Mouse (Mus musculus) embryo, embryonic 10 days (tissue): ENCODE measurements around the gene Gpbp1.
A peak's percentile ranks its signal among the peaks of the same experiment; 100 is the strongest.

Source experiments
- DNase-seq: peaks from one replicate; pipeline ENCODE4 v3.0.0-alpha.2; 2015; ENCODE audit warnings: low spot score

Gene Gpbp1

DNA sequence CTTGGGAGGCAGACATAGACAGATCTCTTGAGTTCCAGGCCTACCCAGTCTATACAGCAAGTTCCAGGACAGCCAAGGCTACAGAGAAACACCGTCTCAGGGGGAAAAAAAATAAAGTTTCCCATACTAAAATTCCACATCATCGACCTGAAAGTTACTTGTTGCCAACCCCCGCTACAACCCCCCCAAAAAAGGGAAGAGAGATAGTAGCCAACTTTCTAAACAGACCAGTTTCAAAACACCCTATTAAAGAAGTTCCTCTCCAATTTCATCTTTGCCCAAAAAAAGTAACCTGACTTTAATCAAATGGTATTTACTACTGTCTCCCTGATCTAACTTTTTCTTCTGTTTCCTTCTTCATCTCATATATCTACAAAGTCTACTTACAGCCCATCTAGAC, 22.6 kb downstream of the Gpbp1 start:
- no peak for DNase-seq

DNA sequence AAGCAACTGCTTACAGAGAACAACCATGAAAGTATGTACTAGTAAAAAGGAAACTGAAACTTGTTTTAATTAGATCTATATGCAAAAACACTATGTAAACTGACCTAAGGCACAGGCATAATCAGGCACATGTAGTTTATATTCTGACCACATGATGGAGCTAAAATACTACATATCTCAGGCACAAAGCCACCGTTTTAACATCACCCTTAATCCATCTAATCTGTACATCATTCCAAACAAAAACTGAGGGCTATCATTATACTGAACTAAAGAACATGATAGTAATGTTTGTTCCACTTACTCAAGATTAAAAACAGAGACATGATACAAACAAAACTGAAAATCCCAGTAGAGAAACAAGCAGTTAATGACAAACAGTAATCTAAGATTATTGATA, 28.5 kb downstream of the Gpbp1 start:
- DNase-seq: peak; percentile 64

DNA sequence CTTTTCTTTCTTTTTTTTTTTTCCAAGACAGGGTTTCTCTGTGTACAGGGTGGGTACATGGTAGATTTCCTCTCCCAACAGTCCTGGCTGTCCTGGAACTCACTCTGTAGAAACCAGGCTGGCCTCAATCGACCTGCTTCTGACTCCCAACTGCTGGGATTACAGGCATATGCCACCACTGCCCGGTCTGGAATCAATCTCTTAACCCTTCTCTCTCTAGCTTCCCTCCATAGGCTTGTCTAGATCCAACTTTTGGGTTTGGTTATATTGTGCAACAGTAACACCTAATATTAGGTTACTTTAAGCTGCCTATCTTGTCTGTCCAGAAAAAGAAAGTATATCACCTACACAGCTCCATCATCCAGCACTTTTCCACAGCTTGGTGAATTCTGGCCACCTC, 33.1 kb downstream of the Gpbp1 start:
- DNase-seq: no peak

DNA sequence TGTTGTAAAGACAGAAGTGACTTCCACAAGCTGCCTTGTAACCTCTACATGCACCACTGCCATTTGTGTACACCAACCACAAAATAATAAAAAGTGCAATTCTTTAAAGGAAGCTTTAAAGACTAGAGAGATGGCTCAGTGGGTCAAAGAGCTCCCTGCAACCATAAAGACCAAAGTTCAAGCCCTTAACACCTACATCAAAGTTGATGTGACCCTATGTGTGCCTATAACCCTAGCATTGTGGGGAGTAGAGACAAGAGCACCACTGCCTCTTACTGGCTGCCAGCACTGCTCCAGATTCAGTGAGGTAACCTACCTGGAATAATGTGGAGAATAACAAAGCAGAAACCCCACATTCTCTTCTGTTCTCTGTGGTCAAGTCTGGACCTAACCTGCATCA, 45.6 kb downstream of the Gpbp1 start:
- DNase-seq: no peak

DNA sequence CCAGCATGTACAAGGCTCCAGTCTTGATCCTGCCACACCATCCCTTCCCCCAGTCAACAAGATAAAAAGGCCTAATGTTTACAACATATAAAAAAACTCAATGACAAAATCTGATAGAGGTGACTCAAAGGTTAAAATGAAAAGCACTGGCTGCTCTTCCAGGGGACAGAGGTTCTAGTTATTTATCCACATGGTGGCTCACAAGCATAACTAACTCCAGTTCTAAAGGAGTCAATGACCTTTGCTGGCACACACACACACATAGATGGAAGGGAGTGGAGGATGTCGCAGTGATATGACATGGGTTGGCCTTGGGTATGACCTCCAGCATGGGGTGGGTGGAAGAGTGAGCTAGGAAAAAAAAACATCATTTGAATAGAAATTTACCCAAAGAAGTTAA, 58.7 kb downstream of the Gpbp1 start:
- no peak for DNase-seq

DNA sequence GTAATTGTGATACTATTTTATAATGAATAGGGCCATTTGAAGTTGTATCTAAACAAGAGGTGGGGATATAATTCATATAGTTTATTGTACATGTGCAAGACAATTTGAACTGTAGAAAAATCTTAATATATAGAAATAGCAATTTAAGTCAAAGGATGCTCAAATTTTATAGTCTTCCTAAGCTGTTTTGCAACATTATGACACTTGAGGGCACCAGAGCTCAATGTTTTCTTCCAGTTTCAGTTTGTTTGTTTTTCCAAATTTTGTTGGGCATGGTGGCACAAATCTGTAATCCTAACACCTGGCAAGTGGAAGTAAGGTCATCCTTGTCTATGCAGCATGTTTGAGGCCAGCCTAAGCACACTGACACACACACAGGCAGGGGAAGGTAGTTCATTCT, 68.6 kb downstream of the Gpbp1 start:
- DNase-seq: no peak

DNA sequence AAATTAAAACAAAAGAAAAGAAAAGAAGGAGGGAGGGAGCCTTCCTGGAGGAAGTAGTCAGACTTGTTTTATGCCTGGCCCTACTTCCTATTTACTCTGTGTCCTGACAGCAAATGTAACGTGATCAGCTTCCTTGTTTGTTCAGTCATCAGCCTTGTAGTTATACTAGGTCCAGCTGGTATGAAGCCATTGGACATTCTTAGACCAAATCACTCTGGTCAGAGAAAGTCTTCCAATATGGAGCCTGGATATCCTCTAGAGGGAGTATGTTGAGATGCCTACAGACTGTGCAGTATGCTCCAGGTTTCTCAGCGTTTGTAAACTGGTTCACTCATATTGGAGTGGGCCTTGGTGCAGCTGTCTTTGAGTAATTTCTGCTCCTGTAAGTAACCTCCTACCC, 71.8 kb downstream of the Gpbp1 start:
- DNase-seq: no peak

DNA sequence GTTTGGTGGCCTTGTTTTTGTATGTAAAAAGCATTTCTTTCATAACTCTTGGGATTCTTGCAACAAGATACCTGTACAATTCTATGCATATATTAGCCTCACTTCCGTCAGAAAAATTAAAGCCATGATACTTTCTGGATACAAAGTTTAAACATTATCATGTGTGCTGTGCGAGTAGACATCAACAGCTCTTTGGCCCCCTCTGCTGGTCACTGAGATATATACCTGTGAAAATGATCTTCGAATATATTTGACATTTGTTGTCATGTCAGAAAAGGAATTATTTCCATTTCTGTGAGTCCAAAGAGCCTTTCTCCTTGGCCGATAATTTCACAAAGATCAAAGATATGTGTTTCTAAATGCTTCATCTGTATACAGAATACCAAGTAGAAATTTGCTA, 76.8 kb downstream of the Gpbp1 start:
- DNase-seq: peak; percentile 69

DNA sequence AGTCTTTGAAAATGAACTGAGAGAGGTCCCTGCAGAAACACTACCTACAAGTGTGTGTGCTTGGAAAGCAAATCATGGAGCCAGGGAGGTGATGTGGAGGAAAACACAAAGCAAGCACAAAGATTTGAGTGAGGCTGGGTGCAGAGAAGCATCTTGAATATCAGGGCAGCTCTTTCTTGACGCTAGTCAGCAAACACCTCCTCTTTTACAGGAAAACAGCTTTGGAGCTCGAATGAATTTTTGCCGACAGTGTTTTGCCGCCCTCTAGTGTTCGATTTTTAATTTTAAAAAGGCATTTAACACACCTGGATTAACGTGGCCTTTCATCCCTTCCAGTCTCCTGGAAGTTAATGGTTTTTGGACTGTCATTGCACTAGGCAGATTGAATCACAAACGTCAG, 79.1 kb downstream of the Gpbp1 start:
- DNase-seq: peak; percentile 53

DNA sequence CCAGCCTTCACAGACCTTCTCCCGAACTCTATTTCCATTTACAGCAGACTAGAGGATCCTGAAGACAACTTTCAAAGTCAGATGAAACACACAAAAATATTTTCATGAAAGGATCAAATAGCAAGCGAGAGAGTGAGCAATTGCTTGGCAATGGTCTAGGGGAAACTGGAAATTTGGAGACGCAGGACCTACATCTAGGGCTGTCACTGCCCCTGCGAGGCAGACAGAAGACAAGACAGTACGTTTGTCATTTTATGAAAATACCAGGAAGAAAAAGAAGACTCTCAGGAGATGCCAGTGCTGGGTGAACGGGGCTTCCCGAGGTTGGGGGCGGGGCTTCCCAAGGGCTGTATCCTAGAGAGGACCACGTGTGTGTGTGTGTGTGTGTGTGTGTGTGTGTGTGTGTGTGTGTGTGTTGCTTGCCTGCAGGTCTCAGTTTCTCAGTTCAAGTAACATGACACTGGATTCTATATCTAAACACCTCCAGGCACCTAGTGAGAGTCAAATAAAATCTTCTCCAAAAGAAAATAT, 83.0 kb downstream of the Gpbp1 start:
- DNase-seq: no peak

DNA sequence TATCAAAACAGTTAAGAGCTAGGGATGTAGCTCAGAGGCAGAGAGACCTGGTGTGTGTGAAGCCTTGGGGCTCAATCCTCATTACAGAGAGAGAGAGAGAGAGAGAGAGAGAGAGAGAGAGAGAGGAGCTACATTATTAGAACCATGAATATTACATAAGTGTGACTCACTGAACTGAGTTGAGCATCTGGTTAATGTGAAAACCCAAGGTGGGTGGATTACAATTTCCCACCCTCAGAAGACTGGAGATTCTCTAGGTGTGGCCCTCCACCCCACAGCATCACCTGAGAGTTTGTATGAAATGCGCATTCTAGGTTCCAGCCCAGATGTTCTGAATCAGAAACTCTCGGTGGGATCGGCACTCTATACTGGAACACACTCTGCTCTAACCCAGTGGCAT, 84.0 kb downstream of the Gpbp1 start:
- no peak for DNase-seq

DNA sequence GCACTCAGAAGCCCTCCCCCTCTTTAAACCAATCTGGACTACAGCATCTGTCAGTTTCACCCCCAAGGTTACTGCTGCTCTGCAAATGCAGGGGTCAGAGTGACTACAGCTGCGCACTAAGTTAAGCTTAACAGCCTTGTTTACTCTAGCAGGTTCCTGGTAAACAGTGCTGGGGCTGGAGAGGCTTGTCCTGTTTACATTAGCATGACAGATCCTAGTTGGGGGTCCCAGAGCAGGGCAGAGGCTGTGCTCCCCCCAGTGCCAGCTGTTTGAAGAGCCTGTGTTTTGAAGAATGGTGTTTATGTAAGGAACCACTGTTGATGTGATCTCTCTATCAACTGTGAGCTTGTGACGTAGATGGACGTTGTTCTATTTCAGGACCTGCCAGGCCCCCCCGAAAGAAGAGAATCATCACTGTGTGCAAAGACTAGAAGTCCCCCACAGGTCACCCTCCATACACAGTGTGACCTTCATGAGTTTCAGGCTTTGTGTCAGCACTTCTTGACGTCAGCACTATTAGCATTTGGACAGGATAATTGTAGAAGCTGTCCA, 92.2 kb downstream of the Gpbp1 start:
- DNase-seq: peak; percentile 32

DNA sequence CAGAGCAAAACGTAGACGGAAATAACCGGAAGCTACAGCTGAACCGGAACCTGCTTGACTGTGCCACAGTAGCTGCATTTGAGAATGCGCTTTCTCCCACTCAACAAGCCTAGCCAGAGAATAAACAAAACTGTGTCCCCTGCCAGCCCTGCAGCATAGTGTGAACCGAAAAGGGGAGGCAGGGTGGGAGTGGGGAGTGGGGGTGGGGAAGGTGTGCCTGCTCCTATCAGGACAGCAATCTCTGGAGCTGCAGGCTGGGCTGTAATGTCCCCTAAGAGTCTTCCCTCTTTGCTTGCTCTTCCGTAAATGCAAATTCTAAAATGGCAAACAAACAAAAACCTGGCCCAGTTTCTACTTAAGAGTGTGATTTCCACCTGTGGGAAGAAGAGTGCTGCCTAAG, 92.8 kb downstream of the Gpbp1 start:
- DNase-seq: no peak

DNA sequence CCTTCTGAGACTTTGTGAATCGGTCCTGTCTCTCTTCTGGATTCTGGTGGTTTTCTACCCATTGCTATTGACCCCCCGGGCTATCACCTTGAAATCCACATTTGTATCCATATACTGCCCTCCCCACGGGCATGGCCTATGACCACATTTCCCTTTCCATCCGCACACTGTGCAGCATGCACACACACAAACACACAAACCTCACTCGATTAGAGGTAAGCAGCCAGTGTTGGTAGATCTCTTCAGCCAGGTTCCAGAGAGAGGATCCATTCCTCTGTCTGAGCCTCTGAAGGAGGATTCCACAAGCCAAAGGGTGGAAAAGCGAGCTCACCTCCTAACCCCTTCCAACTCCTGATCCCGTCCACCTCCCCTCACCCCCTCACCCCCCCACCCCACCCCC, 94.4 kb downstream of the Gpbp1 start:
- DNase-seq: no peak

DNA sequence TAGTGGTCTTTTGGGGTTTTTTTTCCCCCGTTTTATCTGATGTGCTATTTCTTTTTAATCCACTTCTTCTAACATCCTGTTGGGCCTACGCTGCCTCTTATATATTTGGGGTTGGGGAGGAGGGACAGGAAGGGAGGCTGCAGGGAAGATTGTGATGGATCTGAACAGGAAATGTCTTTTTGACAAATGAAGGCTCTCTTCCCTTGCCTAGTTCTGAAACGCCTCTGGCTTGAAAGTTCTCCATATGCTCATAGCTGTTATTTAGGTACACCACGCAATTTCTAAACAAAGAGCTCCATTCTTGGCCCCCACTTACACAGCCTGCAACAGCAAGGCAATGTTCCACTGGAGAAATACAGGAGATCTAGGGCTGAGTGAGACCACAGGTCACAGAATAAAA, 95.0 kb downstream of the Gpbp1 start:
- no peak for DNase-seq

DNA sequence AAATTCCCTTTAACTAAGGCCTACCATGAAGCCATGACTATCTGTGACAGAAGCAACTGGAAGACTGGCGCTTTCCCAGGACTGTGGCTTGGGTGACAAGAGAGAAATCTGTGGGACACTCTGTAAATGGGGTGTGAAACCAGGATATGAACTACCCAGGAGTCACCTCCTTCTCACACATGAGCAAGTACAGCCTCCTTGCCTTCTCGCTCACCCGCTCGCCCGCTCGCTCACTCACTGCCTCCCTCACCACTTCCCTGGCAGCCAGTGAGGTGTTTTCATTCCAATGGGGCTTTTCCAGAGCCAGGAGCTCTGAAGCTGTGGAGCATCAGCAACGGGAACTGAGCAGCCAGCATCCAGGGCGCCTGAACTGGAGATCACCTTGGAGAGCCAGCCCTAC, 95.6 kb downstream of the Gpbp1 start:
- DNase-seq: no peak

DNA sequence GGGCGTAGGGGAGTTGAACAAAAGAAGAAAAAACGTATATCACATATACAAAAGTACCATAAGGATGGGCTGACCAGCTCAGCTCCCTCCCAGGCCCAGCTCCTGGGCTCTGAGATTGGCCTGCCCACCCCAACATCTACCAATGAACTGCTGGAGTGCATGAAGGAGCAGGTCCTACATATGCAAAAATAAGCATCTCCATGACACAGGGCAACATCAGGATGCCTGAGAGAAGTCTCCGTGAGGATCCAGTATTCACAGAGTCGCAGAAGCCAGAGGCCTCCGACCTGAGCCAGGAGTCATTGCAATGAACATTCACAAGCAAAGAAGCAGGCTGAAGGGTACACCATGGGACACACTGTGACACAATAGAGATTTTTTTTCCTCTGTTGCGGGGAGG, 96.5 kb downstream of the Gpbp1 start:
- no peak for DNase-seq

DNA sequence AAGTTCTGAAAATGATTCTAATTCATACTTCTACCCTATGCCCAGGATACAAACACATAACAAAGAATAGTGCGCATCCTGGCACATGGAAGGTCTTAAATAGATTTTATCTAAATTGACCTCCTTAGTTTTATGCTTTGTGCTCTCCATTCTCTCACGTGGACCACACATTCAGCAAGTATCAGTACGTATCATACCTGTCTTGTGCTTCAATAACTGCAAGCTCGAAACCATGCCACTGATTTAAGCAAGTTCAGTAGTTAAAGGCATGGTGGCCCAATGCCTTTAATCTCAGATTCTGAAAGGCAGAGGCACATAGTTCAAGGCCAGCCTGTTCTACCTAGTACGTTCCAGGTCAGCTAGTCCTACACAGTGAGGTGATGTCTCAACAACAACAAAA, 98.5 kb downstream of the Gpbp1 start:
- no peak for DNase-seq

DNA sequence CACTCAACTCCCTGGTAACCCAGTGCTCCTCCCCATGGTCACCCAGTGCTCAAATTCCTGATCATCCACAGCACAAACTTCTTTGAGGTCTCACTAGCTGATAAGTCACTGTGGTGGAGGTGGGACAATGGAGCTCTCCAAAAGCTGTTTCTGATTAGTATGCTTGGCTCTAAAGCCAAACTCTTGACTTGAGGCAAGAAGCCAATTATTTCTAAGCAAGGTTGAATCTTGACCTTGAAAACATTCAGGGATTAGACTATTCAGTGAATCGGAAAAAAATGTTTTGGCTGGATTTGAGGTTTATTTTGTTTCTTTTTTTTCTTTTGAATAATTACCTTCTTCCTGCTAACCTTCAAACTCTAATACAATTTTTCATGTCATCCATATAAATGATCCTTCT, 98.9 kb downstream of the Gpbp1 start:
- no peak for DNase-seq

DNA sequence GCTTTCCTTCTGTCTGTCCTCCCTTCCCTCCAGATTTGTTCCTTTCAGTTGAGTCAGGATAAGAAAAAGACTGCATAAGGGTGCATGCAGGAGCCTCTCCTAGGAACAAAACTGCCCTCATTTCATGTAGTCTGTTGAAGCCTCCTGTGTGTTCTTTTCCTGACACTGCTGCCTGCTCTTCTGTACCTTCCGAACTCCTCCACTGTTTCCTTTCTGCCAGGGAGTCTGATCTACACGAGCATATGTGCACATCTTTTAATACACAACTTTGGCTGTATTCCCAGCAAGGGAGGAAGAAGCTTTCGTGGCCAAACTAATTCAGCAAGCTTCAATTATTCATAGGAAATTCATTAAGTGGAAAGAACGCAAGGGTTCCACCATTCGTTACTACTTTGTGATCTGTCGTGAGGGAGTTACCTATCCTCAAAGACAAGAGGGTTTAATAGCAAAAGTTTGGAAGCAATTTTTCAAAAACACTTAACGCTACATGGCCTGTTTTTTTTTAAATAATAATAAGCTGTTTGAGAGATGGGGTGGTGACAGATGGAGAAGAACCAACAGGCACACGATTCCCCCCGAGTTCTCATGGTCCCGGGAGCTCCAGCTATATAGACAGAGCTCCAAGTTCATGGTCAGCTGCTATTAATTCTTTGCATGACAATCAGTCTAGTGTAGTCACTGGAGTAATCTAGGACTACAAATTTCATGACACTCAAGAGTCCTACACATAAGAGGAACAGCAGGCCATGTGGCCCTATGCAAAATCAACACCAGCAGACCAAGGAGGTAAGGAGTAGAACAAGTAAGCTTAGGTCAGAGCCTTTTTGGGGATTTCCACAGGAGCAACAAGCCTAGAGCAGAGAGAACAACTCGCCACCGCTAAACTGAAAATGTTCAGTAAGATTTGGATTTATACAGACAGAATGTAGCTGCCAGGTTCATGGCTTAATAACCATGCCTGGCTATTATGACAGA, 105.6 kb downstream of the Gpbp1 start:
- no peak for DNase-seq
